ENCODE assay signal across 21 mouse cellular contexts in genomic region chr10:37797701-37798100, GRCm38 (mm10).
"Had no signal": no experiment of that assay in that cellular context is flagged by ENCODE, and none has a peak within 500 bp of the region (broad histone marks: within the 10 kb centered on the region; RNA-seq: fewer than 3 reads in every experiment).

No protein-coding gene starts in this region.

- H3K36me3 ChIP-seq: kidney, embryonic 15.5 days; liver, embryonic 12.5 days; liver, embryonic 15.5 days; midbrain, embryonic 10.5 days; midbrain, embryonic 13.5 days; neural tube, embryonic 13.5 days had no signal

- H3K9ac ChIP-seq: kidney, embryonic 15.5 days; liver, embryonic 12.5 days; liver, embryonic 15.5 days; midbrain, embryonic 13.5 days; neural tube, embryonic 13.5 days had no signal

- H3K27me3 ChIP-seq: kidney, embryonic 15.5 days; liver, embryonic 12.5 days; liver, embryonic 15.5 days; midbrain, embryonic 13.5 days; neural tube, embryonic 13.5 days had no signal

- DNase-seq: kidney, adult 11 months; kidney, adult 8-10 months; kidney, postnatal 10 days; kidney, postnatal 36 days; left cerebral cortex, postnatal 4 days; liver; lung, adult 2 months; retina, postnatal 1 day; right cerebral cortex, postnatal 25 days; spleen, adult 18-20 months; thymus, adult 18-20 months; thymus, postnatal 4 days had no signal

- H3K27ac ChIP-seq: kidney, embryonic 15.5 days; liver, embryonic 12.5 days; liver, embryonic 15.5 days; macrophage; midbrain, embryonic 10.5 days; midbrain, embryonic 13.5 days; neural tube, embryonic 13.5 days had no signal

- H3K4me3 ChIP-seq: kidney, embryonic 15.5 days; liver, embryonic 12.5 days; liver, embryonic 15.5 days; midbrain, embryonic 10.5 days; midbrain, embryonic 13.5 days; myocyte; neural tube, embryonic 13.5 days had no signal

- ATAC-seq: liver, embryonic 12.5 days; midbrain, embryonic 13.5 days; midbrain, embryonic 16.5 days had no signal

- H3K9me3 ChIP-seq: kidney, embryonic 15.5 days; liver, embryonic 12.5 days; liver, embryonic 15.5 days; midbrain, embryonic 10.5 days; midbrain, embryonic 13.5 days; neural tube, embryonic 13.5 days had no signal

- H3K4me1 ChIP-seq: kidney, embryonic 15.5 days; liver, embryonic 12.5 days; liver, embryonic 15.5 days; midbrain, embryonic 10.5 days; midbrain, embryonic 13.5 days; neural tube, embryonic 13.5 days had no signal

- H3K4me2 ChIP-seq: kidney, embryonic 15.5 days; liver, embryonic 12.5 days; liver, embryonic 15.5 days; midbrain, embryonic 13.5 days; neural tube, embryonic 13.5 days had no signal
